Mouse (Mus musculus): Measurements from ENCODE around the gene Tcstv1. TPM values are rescaled to one million over a fixed set of nuclear protein-coding genes. Genes with fewer than 3 reads are reported as not detected.
"Not testable (repeated sequence)": the region's sequence is repeated elsewhere in the genome, so short reads cannot be mapped to it uniquely, and the experiment has no call there.

Tcstv1 gene
- not detected in 2 replicates for polyA plus RNA-seq (2012; rRNA removed)

GRCm38 (mm10) chr13:119894685-119895084 is at the start of gene Tcstv1:
Tcstv1 (minus strand) TSS chr13:119894785.
- DNase-seq; H3K4me3 ChIP-seq (replicated peaks; ENCODE audit: extremely low read depth, low read depth, low read length); H3K4me1 ChIP-seq (ENCODE audit: control insufficient read depth, insufficient read depth, low read length): not testable (repeated sequence)
- WGBS = 76% methylated on average over 3 of the region's 3 CpGs

DNA sequence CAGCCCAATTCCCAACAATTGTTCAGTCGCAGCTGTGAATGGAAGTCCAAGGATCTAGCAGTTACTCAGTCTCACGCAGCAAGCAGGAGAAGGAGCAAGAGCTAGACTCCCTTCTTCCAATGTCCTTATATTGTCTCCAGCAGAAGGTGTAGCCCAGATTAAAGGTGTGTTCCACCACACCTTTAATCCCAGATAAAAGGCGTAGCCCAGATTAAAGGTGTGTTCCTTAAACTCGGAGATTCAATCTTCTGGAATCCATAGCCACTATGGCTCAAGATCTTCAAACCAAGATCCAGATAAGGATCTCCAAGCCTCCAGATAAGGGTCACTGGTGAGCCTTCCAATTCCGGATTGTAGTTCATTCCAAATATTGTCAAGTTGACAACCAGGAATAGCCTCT is 34.6 kb upstream of the Tcstv1 start, which contains the start of gene Gm21761:
TSS of gene Gm21761 (minus strand) at position 101 of the 400 bp plus-strand sequence.
- 100% methylated on average over 1 of the region's 5 CpGs for WGBS
- not testable (repeated sequence) for H3K4me3 ChIP-seq (replicated peaks; ENCODE audit: extremely low read depth, low read depth, low read length); H3K4me1 ChIP-seq (ENCODE audit: control insufficient read depth, insufficient read depth, low read length); DNase-seq

DNA sequence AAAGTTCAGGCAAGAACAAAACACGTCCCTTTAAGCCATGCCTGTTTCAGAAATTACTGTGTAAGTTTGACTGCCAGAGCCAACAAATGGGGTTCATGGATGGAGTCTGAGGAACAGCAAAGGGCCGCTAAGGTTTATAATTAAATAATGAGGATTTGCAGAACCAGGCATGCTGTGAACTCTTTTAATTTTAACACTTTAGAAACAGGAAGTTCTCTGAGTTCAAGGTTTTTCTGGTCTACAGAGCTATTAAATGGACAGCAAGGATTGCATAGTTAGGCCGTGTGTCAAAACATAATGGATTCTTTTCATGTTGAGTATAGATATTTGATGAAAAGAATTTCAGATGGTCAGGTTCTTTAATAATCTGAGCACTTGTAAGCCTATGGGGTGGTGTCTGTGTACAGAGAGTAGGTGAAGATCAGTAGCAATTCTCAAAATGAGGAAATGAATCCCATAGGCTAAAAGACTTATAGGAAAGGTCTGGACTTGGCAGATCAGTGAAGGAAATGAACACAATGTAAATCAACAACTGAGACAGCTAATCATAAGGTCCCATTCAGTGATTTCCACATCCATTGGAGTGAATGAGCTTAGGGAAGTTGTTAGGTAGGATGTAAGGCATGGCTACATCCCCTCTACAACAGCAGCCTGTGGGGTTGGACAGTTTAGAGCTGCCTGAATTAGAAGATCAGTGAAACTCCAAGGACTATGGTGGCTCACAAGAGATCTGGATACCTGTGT is 30.2 kb upstream of the Tcstv1 start:
- not testable (repeated sequence) for DNase-seq; H3K4me3 ChIP-seq (replicated peaks; ENCODE audit: extremely low read depth, low read depth, low read length); H3K4me1 ChIP-seq (ENCODE audit: control insufficient read depth, insufficient read depth, low read length)
- 76% methylated on average over 3 of the region's 3 CpGs for WGBS

GRCm38 (mm10) chr13:119916966-119917722 is 22.6 kb upstream of the Tcstv1 start:
- H3K4me3 ChIP-seq (replicated peaks; ENCODE audit: extremely low read depth, low read depth, low read length); H3K4me1 ChIP-seq (ENCODE audit: control insufficient read depth, insufficient read depth, low read length); DNase-seq: not testable (repeated sequence)
- WGBS = 65% methylated on average over 4 of the region's 5 CpGs

- not testable (repeated sequence) for DNase-seq; H3K4me3 ChIP-seq (replicated peaks; ENCODE audit: extremely low read depth, low read depth, low read length); H3K4me1 ChIP-seq (ENCODE audit: control insufficient read depth, insufficient read depth, low read length)
- WGBS = 43% methylated on average over 2 of the region's 2 CpGs
Measured at GRCm38 (mm10) chr13:119916449-119916848, 21.9 kb upstream of the Tcstv1 start.

DNA sequence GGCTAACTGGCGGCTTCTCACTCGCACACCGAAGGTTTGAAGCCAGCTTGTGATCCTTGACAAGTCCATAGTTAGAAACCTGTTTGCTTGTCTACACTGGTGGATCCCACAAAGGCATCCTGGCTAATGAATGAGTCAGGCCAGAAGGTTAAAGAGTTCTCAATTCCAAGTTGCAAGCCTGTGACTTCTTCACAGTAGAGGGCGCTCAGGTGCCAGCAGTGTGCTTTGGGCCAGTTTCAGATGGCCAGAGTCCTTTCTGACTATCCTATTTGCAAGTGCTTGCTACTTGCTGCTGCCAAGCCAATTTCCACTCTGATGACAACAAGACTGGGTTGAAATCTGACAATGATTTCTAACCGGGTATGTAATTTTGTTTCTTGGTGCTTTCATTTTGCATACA is 4.0 kb upstream of the Tcstv1 start:
- not testable (repeated sequence) for H3K4me1 ChIP-seq (ENCODE audit: control insufficient read depth, insufficient read depth, low read length); DNase-seq; H3K4me3 ChIP-seq (replicated peaks; ENCODE audit: extremely low read depth, low read depth, low read length)
- WGBS = 58% methylated on average over 5 of the region's 5 CpGs

- H3K4me3 ChIP-seq (replicated peaks; ENCODE audit: extremely low read depth, low read depth, low read length); DNase-seq; H3K4me1 ChIP-seq (ENCODE audit: control insufficient read depth, insufficient read depth, low read length): not testable (repeated sequence)
- WGBS = 36% methylated on average over 4 of the region's 4 CpGs
Measured at GRCm38 (mm10) chr13:119886896-119887295, 7.7 kb downstream of the Tcstv1 start.

- WGBS = 54% methylated on average over 6 of the region's 7 CpGs
- not testable (repeated sequence) for H3K4me3 ChIP-seq (replicated peaks; ENCODE audit: extremely low read depth, low read depth, low read length); H3K4me1 ChIP-seq (ENCODE audit: control insufficient read depth, insufficient read depth, low read length); DNase-seq
Measured at GRCm38 (mm10) chr13:119864395-119864999, 30.1 kb downstream of the Tcstv1 start.

- DNase-seq; H3K4me3 ChIP-seq (replicated peaks; ENCODE audit: extremely low read depth, low read depth, low read length); H3K4me1 ChIP-seq (ENCODE audit: control insufficient read depth, insufficient read depth, low read length): not testable (repeated sequence)
- WGBS = no CpG with 5 or more reads among the region's 6 CpGs
Measured at GRCm38 (mm10) chr13:119862399-119862798, 32.2 kb downstream of the Tcstv1 start.

Other genes starting within 250 kb of the Tcstv1 start
- 21.3 and 46.3 TPM in 2 replicates for gene Hmgcs1, start 204.4 kb downstream of the Tcstv1 start, polyA plus RNA-seq (2012; rRNA removed)
- gene Nim1k, start 138.9 kb downstream of the Tcstv1 start, polyA plus RNA-seq (2012; rRNA removed) = 0.62 and 0.68 TPM in 2 replicates
- gene Zfp131, start 103.9 kb downstream of the Tcstv1 start, polyA plus RNA-seq (2012; rRNA removed) = 6.5 and 11.2 TPM in 2 replicates
- gene AF067063, start 64.6 kb downstream of the Tcstv1 start, polyA plus RNA-seq (2012; rRNA removed) = not detected in 2 replicates
- 0.34 TPM in 1 of 2 replicates, not detected in the other for gene D13Ertd608e, start 58.8 kb downstream of the Tcstv1 start, polyA plus RNA-seq (2012; rRNA removed)
- not detected in 2 replicates for gene Gm21761, start 34.5 kb upstream of the Tcstv1 start, polyA plus RNA-seq (2012; rRNA removed)
- gene B020031M17Rik, start 56.0 kb upstream of the Tcstv1 start, polyA plus RNA-seq (2012; rRNA removed) = not detected in 2 replicates
- gene Gm36079, start 132.2 kb upstream of the Tcstv1 start, polyA plus RNA-seq (2012; rRNA removed) = 0.45 TPM in 1 of 2 replicates, not detected in the other
- gene Gm21188, start 157.4 kb upstream of the Tcstv1 start, polyA plus RNA-seq (2012; rRNA removed) = 1.7 and 2.8 TPM in 2 replicates
- gene Gm20767, start 245.5 kb upstream of the Tcstv1 start, polyA plus RNA-seq (2012; rRNA removed) = not detected in 2 replicates

Measured in lung, adult 2 months (tissue).